Mouse (Mus musculus) layer of hippocampus, adult 18-20 months (tissue): ENCODE data around the gene Baz1a. TPM values are rescaled to one million over a fixed set of nuclear protein-coding genes. Genes with fewer than 3 reads are reported as not detected.
A peak's percentile ranks its signal among the peaks of the same experiment; 100 is the strongest.
"Not testable (repeated sequence)": the region's sequence is repeated elsewhere in the genome, so short reads cannot be mapped to it uniquely, and the experiment has no call there.

Experiments
- DNase-seq, 2 experiments: peaks; one replicate each; pipeline ENCODE4 v3.0.0; 2022; ENCODE audit warnings: low spot score in 2 of 2
- total RNA-seq, 2 experiments: library from RNA; stranded (reverse); gene quantifications; 2 replicates each; pipeline ENCODE4 v1.2.3; 2021

The Baz1a gene
- total RNA-seq, 2 experiments from 2014 or later: 0.58 to 1.0 TPM

DNA sequence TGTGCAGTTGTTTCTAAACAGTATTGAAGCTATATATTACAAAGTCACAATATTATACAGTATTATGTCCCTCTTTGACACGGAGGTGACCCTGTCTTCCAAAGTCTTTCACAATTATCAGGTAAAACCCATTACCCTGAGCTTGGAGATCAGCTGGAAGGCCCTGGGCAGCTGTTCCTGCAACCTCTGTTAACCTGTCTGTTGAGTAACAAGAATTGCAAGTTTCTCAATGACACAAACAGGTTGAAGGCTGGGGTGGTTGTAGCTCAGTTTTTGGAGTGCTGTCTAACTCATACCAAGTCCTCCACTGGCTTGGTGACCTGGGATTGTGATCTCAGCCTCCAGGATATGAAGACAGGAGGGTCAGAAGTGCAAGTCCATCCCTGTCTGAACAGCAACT is 1.1 kb downstream of the Baz1a start:
- DNase-seq: no peak

DNA sequence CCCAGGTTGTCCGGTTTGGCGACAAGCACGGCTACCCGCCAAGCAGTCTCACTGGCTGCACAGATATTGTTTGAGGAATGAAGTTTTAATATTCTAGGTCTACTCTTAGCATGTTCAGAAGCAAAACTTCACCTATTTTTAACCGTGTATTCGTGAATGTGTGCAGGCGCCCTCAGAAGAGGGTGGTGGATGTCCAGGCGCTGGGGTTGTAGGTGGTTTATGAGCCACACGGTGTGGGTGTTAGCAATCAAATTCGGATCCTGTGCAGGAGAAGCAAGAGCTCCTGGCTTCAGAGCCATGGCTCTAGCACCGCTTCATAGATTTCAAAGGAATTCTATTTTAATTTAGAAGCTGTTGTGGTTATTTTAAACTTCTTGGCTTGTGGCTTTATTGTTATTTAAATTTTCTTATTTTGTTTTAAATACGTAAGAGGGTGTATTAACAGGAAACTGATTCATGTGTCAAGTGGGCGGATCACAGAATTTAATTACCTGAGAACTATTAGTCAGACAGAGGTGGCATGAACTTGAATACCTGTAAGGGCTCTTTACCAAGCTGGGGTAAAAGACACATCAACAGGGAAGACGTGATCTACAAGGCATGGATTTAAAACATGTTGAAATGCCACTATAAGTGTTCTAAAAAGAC is 6.7 kb downstream of the Baz1a start:
- DNase-seq: no peak

DNA sequence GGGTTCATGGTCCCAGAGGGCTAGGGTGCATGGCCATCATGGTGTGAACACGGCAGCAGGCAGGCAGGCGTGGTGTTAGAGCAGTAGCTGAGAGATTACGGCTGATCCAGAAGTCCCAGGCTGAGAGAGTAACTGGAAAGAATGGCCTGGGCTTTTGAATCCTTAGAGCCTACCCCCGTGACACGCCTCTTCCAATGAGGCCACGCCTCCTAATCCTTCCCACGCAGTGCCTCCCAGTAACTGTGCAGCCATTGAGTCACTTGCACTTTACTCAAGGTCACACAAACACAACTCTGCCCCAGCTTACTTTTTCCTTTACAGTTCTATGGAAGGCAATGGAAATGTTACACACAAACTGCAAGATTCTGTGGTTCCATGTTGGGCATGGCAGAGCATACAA is 8.1 kb downstream of the Baz1a start:
- DNase-seq: no peak

DNA sequence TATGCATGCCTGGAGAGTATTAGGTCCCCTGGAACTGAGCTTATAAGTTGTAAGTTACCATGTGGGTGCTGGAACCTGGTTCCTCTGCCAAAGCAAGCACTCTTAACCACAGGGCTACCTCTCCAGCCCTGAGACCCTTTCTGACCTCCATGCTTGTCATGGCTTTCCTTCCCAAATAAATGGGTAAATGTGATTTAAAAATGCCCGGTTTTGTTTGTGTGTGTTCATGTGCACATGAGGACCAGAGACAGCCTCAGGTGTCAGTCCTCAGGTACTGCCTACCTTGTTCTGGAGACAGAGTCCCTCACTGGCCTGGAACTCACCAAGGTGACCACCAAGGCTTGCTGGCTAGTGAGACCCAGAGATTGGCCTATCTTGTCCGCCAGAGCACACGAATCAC is 9.8 kb downstream of the Baz1a start:
- DNase-seq: no peak

DNA sequence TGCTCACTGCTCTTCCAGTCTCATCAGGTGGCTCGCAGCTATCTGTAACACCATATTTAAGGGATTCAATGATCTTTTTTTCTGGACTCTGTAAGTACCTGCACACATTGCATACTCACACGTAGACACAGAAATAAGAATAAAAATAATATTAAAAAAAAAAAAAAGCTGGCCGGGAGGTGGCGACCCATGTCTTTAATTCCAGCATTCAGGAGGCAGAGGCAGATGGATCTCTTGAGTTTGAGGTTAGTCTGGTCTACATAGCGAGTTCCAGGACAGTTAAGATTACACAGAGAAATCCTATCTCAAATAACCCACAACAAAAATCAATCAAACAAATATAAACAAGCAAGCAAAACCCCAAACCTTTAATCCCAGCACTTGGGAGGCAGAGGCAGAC is 10.3 kb downstream of the Baz1a start:
- DNase-seq: no peak

DNA sequence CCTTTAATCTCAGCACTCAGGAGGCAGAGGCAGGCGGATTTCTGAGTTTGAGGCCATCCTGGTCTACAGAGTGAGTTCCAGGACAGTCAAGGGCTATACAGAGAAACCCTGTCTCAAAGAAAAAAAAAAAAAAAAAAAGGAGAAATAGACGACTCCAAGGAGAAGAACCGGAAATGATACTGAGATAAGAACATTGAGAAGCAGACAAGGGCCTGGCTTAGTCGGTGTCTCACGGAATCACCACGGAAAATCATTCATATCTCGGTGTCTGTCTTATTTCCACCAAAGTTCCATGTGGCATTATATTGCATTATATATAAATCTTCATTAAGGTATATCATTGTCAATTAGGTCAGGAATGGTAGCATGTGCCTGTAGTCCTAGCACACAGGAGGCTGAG is 11.6 kb downstream of the Baz1a start:
- not testable (repeated sequence) for DNase-seq

DNA sequence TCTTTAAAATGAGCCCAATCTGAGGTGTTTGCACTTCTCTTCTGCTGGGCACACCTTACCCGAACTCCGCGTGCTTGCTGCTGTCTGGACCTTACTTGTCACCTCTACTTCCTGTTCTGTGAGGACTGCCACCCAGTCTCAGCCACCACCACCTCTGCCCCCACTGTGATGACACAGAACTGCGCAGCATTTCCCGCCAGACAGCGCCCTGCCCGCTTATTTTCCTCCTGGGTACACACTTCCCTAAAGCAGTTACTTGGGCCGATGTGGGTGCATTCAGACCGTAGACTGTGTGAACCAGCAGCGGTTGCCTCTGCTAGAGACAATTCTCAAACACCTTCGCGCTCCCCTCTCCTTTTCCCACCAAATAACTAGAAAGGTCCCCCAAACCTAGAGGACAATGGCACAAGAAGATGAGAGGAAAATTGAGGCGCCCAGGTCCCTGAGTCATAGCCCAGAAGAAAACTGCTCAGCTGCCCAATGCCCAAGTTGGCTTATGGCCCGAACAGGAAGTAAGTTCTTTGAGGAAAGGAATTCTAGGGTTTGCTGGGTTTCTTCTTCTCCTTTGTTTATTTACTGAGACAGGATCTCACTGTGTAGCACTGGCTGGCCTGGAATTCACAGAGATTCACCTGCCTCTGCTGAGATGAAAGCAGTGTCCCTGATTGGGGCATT is 15.0 kb downstream of the Baz1a start:
- no peak for DNase-seq

DNA sequence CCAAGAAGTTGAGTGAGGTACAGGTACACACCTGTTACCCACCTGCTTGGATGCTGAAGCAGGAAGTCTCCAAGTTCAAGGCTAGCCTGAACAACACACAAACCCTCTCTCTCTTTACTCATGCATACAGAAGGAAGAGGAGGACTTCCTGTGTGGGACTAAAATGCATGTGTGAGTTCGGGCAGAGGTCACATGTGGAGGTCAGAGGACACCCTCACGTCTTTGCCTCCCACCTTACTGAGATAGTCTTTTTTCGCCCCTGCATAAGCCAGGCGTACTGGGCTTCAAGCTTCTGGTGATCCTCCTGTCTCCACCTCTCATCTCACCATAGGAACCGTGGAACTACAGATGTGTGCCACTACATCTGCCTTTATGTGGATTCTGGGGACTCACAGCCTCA is 15.7 kb downstream of the Baz1a start:
- no peak for DNase-seq

DNA sequence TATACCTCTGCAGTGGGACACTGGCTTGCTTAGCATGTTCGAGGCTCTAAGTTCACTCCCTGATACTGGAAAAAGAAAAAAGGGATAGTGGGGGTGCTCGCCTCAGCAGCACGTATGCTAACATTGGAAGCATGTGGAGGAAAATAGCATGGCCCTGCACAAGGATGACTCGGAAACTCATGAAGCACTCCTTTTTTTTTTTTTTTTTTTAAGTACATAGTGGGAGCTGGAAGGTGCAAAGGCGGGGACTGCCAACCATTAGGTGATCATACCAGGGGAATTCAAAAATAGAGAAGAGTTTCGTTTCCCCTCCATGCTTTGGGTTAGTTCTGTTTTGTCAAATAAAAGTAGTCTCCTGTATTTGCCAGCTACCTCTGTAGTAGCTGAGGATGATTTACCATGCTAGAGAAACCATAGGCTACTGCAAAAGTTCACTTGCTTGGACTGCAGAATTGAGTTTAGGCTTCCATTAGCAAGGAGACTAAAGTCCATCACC is 17.1 kb downstream of the Baz1a start:
- no peak for DNase-seq

DNA sequence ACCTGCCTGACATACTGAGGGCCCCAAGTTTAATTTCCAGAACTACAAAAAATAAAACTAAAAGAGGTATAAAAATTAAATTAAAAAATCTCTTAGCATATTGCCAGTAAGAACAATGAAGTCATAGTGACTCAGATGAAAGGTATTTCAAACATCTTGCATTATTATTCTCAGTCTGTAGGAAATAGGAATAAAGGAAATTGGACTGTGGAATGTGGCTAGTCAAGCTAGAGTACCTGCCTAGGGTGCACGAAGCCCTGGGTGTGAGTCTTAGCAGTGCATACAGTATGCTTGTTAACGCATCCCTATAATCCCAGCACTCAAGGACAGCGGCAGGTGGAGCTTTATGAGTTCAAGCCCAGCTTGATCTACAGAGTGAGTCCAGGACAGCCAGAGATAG is 18.2 kb downstream of the Baz1a start:
- DNase-seq: no peak

DNA sequence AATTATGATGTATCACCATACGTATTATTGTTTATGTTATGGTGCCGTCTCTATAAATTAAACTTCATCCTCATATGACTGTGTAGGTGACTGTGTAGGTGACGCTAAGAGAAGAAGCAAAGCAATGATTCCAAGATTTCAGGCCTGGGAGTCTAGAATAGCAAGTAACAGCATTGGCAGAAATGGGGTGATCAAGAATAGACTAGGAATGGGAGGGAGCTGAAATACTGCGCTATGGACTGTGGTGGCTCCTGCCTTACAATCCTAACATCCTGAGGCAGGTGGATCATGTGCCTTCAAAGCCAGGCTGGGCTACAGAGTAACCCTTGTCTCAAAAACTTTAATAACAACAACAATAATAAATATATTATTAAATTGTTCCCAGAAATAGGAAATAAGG is 19.7 kb downstream of the Baz1a start:
- no peak for DNase-seq

DNA sequence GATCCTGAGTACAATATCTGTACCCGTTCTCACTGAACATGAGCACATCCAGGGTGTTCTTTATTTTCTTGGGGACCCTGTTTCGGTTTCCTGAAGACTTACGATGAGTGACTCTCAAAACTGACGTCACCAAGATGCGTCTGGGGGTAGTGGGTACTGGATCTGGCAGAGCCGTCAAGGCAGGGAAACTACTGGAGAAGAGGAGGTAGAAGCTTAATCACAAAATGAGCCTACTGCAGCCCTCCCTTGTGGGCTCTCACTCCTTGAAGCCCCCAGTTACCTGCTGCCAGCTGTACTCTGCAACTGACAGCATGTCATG is 20.1 kb downstream of the Baz1a start:
- no peak for DNase-seq

DNA sequence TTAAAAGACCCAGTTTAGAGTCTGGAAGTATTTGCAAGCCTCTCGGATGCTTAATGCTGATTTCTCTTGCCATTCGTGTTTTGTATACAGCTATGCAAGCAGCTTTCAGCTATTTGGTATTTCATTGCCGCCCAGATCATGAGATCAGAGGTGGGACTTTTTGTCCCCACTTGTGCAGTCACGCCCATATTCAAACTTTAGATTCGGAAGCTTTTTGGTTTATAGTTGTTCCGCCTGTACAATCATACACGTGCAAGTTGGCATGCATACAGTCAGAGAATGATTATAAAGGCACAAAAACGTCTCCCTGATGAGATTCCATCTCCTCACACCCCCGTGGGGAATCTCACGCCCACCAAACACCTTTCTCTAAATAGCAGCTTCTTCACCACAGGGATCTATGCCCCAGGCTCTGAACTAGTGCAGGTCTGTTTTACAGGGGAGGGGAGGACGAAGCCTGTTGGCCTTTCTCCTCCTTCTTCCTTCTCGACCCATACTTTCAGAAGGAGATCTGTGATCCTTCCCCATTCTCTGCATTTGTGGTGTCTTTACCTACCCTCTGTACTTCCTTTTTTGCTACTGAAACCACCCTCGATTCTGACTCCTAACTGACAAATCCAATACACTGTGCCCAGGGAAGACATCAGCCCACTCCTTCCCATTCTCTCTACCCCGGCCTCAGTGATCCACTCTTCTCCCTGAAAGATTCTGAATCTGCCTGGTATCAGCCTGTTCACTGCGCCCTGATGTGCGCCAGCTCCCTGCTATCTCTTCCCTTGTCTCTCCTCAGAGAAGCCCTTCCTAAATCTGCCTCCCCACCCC is 20.7 kb downstream of the Baz1a start:
- no peak for DNase-seq

DNA sequence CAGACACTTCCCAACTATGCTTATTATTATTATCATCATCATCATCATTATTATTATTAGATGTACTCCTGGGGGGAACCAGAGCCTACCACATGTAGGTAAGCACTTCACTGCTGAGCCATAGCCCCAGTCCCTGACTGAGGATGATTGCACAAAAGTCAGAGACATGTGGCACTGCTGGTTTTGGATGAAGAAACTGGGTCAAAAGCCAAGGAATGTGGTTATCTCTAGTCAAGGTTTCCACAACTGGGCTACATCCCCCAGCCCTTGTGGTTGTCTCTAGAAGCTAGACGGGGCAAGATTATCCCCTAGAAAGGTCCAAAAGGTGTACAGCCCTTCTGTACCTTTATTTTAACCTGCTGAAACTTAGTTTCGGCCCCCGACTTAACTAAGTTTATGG is 21.3 kb downstream of the Baz1a start:
- no peak for DNase-seq

DNA sequence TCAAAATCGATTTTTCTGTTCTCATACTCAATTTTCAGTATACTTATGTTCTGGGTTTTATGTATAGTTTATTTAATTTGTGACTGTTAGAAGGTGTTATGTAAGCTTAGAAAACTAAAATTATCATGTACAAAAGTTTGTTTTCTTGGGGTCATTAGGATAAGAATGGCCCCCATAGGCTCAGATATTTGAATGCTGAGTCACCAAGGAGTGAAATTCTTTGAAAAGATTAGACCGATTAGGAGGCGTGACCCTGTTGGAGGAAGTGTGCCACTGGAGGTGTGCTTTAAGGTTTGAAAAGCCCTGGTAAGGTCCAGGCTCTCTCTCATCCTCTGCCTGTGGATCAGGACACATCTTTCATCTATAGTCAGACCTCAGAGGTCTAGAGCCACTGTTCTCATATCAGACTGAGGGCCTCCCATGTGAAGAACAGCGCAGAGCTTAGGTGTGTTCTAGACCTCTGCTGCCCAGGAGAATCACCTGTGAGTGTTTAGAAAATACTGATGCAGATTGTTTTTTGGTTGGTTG is 25.8 kb downstream of the Baz1a start:
- DNase-seq: no peak

DNA sequence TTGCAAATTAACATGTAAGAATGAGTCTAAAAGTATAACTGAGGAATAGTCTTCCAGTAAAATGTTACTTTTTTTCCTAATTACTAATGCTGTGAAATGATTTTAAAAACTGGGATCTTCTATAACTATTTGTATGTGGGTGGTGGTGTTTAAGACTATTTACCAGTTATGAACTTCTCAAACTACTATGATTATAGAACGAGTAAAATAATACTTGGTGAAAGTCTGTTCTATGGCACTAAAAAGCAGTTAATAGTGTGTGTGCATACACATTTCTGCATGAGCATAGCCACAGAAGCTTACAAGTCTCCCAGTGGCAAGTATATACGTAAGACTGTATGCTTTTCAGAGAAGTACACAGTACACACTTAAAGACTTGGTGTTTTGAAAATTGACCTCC is 27.0 kb downstream of the Baz1a start:
- DNase-seq: no peak

DNA sequence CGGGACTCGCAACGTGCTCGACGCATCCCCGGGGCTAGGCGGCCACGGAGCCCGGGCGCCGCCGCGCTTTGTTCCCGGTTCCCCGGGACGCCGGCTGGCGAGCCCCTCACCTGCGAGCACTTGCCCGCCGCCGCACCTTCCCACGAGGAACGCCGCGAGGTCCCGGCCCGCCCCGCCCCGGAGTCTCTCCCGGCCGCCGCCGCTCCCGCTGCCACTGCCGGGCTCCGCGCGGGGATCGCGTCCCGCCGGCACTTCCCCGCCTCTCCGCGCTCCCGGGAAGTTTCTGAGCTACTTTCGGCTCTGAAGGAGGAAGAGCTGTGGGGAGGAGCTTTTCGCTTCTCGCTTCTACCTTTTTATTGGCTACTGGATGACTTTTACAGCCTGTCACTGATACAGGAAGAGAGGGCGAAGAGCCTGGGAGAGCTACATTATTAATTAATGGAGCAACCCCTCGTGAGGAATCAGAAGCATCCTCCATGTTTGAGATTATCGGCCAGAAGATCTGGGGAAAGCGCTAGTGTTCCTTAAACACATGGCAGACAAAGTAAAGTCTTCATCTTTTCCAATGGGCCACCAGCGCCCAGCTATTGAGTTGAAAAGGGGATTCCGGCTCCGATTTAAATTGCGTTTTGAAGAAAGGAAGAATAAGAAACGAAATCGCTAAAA is 28.0 kb downstream of the Baz1a start, which contains the start of gene Gm20403:
TSS of gene Gm20403 (minus strand) at position 478 of the 666 bp plus-strand sequence.
- peak in 1 of 2 experiments; percentile 13 for DNase-seq

DNA sequence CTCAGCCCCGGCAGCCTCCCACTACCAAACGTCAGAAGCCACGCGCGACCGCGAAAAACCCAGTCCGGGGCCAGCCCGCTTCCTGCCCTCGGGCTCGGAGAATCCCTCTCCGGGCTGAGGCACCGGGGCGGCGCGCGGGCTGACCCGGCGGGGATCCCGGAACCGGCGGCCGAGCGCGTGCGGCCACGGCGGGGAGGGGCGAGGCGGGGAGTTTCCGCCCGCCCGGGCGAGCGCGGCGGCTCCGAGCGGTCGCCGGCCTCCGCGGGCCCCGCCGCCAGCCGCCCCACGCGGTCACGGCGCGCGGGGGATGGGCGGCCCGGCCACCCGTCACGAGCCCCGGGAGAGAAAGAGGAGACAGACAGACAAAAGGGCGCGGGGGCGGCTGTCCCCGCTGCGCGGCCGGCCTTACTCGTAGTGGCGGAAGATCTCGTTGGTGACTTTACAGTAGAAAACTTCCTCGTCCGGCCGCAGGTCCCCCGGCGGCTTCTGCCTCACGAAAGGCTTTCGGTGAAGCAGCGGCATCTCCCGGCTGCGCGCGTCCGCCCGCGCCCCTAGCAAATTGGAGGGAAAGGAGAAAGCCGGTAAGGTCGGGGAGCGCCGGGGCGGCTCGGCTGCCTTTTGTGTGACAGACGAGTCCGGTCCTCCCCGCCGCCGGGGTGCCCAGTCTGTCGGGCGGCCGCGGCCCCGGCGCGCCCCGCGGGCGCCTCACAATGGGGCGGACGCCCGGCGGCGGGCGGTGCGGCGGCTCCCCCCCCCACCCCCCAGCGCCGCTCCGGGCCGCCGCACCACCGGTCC is 28.7 kb downstream of the Baz1a start:
- DNase-seq: peak in 1 of 2 experiments; percentile 26

DNA sequence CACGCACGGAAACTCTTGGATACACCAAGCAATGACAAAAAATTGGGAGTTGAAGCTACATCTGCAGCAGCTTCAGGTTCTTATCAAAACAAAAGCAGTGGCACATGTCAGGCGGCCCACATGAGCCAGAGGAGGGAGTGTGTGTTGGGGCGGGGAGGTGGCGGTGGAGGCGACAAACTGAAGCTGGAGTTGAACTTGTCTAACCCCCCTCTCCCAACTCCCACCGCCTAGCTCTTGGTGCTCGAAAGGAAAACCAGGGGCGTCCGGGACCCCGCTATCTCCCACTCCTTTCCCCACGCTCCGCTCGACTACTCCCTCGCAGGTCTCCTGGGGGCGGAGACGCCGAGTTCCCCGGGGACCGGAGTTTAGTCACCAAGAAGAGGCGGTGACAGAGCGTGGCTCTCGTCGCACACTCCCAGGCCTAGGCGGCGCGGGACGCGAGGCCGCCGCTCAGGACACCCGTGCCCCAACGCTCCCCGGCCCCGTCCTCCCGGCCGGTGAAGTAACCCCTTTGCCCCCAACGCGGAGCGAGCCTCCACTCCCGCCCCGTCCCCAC is 29.4 kb downstream of the Baz1a start:
- DNase-seq: peak in 1 of 2 experiments; percentile 18
